Mouse (Mus musculus): ENCODE measurements at regions not wholly inside any gene's neighbourhood (a gene's known extent, or its start where the extent isn't known, plus 50 kb on each side); places are given as distances from the start of the nearest gene placed in this dataset.

GRCm38 (mm10) chr12:71554212-71554611 lies 244.5 kb downstream of the Dact1 start:
- ATAC-seq (replicated peaks; ENCODE audit: low FRiP score, poor library complexity, severe bottlenecking) = no peak

GRCm38 (mm10) chr12:71561259-71561658 lies 251.6 kb downstream of the Dact1 start:
- ATAC-seq (replicated peaks; ENCODE audit: low FRiP score, poor library complexity, severe bottlenecking) = no peak

DNA sequence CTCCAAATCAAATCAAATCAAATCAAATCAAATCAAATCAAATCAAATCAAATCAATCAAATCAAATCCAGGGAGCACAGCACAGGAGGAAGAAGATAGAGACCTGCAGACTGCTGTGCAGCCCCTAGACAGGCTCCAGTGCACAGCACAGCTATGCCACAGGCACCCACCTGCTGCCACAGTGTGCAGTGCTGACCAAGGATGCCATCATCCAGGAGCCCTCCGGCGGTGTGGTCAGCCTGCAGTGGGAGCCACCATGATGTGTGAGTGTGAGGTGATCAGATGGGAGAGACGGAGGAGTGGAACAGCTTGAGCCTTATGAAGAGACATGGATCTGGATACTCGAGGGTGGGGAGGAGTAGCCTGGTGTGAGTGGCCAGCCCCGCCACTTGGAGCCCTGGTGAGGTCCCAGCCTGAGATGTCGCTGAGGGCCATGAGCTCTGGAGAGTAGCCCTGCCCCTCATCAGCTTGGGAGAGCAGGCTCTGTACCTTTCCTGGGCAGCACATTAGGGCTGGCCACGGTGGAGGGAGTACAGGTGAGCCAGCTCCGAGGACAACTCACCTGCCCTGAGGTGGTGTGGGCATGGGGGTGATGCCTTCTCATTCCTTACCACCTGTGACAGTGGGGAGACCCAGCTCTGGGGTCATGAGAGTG lies 252.4 kb downstream of the Dact1 start:
- ATAC-seq (replicated peaks; ENCODE audit: low FRiP score, poor library complexity, severe bottlenecking) = 0 out of 2 replicates have a peak, but pooled peaks have one; percentile 10

DNA sequence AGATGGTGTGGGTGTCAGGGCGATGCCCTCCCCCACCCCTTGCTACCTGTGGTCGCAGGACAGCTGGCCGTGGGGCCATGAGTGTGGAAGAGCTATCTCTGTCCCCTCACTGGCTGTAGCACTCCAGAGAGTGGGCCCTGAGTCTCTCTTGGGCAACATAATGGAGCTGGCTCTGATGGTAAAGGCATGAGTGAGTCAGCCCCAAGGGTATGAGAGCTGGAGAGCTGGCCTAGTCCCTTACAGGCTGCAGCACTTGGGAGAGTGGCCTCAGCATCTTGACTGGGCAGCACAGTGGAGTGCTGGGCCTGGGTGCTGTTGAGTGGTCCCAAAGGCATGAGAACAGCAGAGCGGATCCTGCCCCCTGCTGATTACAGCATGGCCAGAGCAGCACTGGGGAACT lies 253.5 kb downstream of the Dact1 start:
- ATAC-seq (replicated peaks; ENCODE audit: low FRiP score, poor library complexity, severe bottlenecking) = no peak

GRCm38 (mm10) chr12:71566371-71566770 lies 256.7 kb downstream of the Dact1 start:
- ATAC-seq (replicated peaks; ENCODE audit: low FRiP score, poor library complexity, severe bottlenecking) = no peak

DNA sequence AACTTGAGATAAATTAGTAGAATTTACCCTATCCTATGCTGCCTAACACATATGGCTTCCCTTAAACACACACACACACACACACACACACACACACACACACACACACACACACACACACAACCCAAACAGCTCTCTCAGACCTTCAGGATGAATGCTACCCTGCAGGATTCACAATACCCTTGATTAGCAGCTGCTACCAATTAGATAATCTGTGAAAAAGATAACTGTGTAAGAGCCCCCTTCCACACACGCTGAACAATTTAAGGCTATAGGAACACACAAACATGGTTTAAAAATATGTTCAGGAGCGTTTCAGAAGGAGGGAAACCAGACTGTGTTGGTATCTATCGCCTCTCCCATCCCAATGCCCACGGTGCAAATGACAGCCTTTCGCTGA lies 258.6 kb downstream of the Dact1 start:
- no peak for ATAC-seq (replicated peaks; ENCODE audit: low FRiP score, poor library complexity, severe bottlenecking)

DNA sequence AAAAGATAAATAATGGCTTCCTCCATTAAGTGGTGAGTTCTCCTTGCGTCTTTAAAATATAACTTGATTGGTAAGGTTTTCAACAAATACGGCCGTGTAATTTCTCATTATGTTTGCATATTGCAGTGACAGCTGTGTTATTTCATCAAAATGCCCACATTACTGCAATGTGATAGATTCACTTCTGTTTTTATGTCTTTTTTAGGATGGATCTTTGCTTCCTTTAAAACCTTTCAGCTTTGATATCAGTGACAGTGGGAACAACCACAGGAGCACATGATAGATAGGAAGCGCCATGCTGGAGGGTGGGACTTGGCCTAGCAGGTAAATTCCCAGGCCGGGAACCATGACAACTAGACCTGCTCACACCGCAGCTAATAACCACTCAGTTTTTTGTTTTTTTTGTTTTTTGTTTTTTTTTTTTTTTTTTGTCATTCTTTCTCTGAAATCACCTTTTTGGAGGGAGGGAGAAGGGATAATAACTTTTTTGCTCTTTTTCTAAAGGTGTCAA lies 259.3 kb downstream of the Dact1 start:
- ATAC-seq (replicated peaks; ENCODE audit: low FRiP score, poor library complexity, severe bottlenecking) = no peak

DNA sequence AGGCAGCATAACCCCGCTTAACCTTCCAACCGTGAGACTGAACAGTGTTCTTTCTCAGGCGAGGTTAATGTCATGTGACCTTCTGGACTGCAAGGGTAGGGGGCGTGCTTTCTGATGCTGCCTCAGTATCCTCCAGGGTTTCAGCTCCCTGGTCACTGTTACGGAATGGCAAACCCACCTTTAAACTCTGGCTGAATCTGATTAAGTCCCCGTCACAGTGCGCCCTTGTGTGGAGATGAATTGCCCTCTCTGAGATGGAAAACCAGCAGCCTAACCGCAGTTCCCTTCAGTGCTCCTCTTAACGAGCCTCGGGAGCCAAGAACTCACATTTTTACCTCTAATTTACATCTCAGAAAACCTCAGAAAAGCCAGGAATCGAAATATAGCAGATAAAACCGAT lies 260.0 kb downstream of the Dact1 start:
- ATAC-seq (replicated peaks; ENCODE audit: low FRiP score, poor library complexity, severe bottlenecking) = no peak

- ATAC-seq (replicated peaks; ENCODE audit: low FRiP score, poor library complexity, severe bottlenecking) = no peak
Observed at GRCm38 (mm10) chr12:71570116-71570515, 260.4 kb downstream of the Dact1 start.

GRCm38 (mm10) chr12:71572833-71573446 lies 257.9 kb upstream of the Daam1 start:
- ATAC-seq (replicated peaks; ENCODE audit: low FRiP score, poor library complexity, severe bottlenecking) = no peak

- no peak for ATAC-seq (replicated peaks; ENCODE audit: low FRiP score, poor library complexity, severe bottlenecking)
Observed at GRCm38 (mm10) chr12:71573456-71573855, 257.4 kb upstream of the Daam1 start.

DNA sequence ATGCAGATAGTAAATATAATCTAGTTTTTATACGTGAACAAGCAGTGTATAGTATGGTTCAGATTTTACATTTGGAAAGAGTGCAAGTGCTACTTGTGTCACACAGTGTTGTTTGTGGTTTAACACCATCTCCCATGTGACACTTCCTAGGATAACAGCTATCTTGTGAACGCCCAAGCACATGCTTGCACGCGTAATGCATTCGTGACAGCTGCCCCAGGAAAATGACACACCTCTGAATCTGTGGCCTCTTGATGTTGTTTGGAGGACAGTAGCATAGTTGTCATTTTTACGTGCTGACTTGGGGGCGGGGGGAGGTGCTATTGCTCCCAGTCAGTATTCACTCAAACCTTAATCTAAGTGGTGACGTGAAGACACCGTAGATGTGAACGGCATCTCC lies 256.2 kb upstream of the Daam1 start:
- no peak for ATAC-seq (replicated peaks; ENCODE audit: low FRiP score, poor library complexity, severe bottlenecking)

GRCm38 (mm10) chr12:71577349-71577748 lies 253.5 kb upstream of the Daam1 start:
- ATAC-seq (replicated peaks; ENCODE audit: low FRiP score, poor library complexity, severe bottlenecking) = no peak

DNA sequence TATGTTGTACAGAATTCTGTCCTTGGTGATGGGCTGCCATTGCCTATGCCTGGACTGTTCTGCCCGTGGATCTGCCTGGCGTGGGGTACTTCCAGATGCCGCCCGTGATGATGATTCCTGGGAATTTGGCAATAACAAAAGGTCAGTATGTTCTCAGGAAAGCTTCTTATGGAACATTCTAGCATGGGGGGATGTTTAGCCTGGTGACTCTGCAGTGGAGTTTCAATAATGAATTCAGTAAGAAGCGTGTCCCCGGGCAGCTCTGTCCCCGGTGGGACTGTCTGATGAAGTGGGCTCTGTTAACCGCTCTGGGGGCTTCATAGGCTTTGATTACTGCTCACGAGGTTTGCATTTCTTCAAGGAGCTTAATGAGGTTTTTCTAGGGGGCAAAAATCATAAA lies 252.9 kb upstream of the Daam1 start:
- ATAC-seq (replicated peaks; ENCODE audit: low FRiP score, poor library complexity, severe bottlenecking) = no peak

- no peak for ATAC-seq (replicated peaks; ENCODE audit: low FRiP score, poor library complexity, severe bottlenecking)
Observed at GRCm38 (mm10) chr12:71578912-71579311, 252.0 kb upstream of the Daam1 start.

DNA sequence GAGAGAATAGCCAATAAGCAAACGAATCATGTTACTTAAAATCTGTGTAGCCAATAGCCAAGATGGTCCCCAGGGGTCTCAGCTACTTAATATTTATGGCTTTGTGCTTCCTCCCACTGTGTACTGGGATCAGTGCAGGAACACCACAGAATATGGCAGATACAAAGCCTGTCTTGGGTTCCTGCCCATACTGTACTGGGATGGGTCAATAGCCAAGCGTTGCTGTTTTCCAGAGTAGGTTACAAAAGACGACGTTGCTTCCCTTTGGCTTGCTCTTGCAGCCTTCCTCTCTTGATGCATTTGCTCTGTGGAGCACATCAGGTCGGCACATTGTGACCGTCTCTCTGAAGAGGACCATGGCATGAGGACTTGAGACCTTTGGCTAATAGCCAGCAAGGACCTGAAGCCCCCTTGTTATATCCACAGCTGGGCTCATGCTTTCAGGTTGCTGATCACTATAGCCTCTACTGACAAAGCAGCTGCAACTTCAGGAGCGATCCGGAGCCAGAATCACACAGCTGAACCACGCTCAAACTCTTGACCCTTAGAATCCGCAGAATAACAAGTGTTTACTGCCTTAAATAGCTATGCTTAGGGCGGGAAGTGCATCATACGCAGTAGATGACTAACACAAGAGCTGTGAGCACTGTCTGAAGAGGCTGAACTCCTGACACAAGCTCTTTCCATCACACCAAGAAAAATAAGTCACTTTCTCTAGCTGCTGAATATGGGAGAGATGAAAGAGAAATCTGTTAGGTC lies 250.2 kb upstream of the Daam1 start:
- ATAC-seq (replicated peaks; ENCODE audit: low FRiP score, poor library complexity, severe bottlenecking) = no peak

- no peak for ATAC-seq (replicated peaks; ENCODE audit: low FRiP score, poor library complexity, severe bottlenecking)
Observed at GRCm38 (mm10) chr12:71584618-71585017, 246.3 kb upstream of the Daam1 start.

GRCm38 (mm10) chr12:71598641-71599040 lies 232.2 kb upstream of the Daam1 start:
- ATAC-seq (replicated peaks; ENCODE audit: low FRiP score, poor library complexity, severe bottlenecking) = no peak

DNA sequence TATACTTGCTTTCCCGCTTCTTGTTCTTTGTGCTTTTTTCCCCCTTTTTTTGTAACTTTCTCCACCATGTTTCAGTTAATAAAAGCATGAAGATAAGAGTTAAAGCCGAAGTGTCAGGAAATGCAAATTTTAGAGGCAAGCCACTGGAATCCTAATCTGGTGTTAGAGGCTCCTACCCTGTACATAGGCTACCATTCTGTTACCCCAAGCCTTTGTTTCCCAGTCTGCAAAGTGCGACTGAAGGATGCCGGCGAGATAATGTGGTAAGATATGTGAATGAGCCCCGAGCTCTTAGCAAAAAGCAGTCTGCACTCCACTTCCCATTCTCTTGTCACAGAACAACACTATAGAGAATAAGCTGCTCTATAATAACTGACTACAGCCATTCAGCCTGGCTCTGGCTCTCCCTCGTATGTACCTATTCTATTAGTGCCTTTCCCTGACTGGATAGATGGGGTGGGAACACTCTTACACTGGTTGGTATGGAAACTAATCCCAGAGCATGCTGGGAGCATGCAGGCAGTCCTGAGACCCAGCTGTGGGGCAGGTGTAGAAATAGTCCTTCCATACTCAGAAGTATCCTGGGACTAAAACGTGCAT lies 229.7 kb upstream of the Daam1 start:
- no peak for ATAC-seq (replicated peaks; ENCODE audit: low FRiP score, poor library complexity, severe bottlenecking)

GRCm38 (mm10) chr12:71603136-71603535 lies 227.7 kb upstream of the Daam1 start:
- ATAC-seq (replicated peaks; ENCODE audit: low FRiP score, poor library complexity, severe bottlenecking) = no peak

- ATAC-seq (replicated peaks; ENCODE audit: low FRiP score, poor library complexity, severe bottlenecking) = no peak
Observed at GRCm38 (mm10) chr12:71606366-71606765, 224.5 kb upstream of the Daam1 start.
